Mouse (Mus musculus) stomach, embryonic 16.5 days (tissue): ENCODE measurements at regions not wholly inside any gene's neighbourhood (a gene's known extent, or its start where the extent isn't known, plus 50 kb on each side); places are given as distances from the start of the nearest gene placed in this dataset.

ENCODE experiments used
- ATAC-seq: fragments of 200-750 bp; cut with Nextera tagmentation; 2 replicates; pipeline ENCODE4 v1.8.0; 2017; ENCODE audit warnings: moderate number of reproducible peaks, moderate TSS enrichment; ENCODE audit not compliant: insufficient read depth, low FRiP score
- H3K27ac ChIP-seq: fragments of 300-500 bp; sonication (generic); 2 replicates; pipeline ENCODE4 v1.5.1; 2014; ENCODE audit warnings: low read length
- H3K27me3 ChIP-seq: fragments of 300-500 bp; sonication (generic); 2 replicates; pipeline ENCODE4 v1.6.1; 2014; ENCODE audit warnings: low read length, control low read depth, mixed read lengths; ENCODE audit not compliant: control insufficient read depth, insufficient read depth
- H3K36me3 ChIP-seq: fragments of 300-500 bp; sonication (generic); 2 replicates; pipeline ENCODE4 v1.6.1; 2014; ENCODE audit warnings: low read length; ENCODE audit not compliant: control insufficient read depth, insufficient read depth
- H3K4me1 ChIP-seq: fragments of 300-500 bp; sonication (generic); 2 replicates; pipeline ENCODE4 v1.6.1; 2014; ENCODE audit warnings: low read length, control low read depth, mixed read lengths; ENCODE audit not compliant: control insufficient read depth, insufficient read depth
- H3K4me2 ChIP-seq: fragments of 300-500 bp; sonication (generic); 2 replicates; pipeline ENCODE4 v1.6.1; 2014; ENCODE audit warnings: low read depth, low read length, mixed read lengths
- H3K4me3 ChIP-seq: fragments of 300-500 bp; sonication (generic); replicated peaks from 2 replicates; pipeline ENCODE4 v1.5.1; 2014; ENCODE audit warnings: mild to moderate bottlenecking, low read length
- H3K9ac ChIP-seq: fragments of 300-500 bp; sonication (generic); 2 replicates; pipeline ENCODE4 v1.6.1; 2014; ENCODE audit warnings: low read length
- H3K9me3 ChIP-seq: fragments of 300-500 bp; sonication (generic); replicated peaks from 2 replicates; pipeline ENCODE4 v1.6.1; 2016; ENCODE audit warnings: low read length, control low read depth; ENCODE audit not compliant: control insufficient read depth
- WGBS: fragments of 180-500 bp; shearing (Covaris S2); extraction: QIAGEN DNeasy Blood & Tissue Kit; methylation state at CpG from one replicate; pipeline ENCODE4 v1.1.7; 2014; 5-methylcytosine and 5-hydroxymethylcytosine counted together

DNA sequence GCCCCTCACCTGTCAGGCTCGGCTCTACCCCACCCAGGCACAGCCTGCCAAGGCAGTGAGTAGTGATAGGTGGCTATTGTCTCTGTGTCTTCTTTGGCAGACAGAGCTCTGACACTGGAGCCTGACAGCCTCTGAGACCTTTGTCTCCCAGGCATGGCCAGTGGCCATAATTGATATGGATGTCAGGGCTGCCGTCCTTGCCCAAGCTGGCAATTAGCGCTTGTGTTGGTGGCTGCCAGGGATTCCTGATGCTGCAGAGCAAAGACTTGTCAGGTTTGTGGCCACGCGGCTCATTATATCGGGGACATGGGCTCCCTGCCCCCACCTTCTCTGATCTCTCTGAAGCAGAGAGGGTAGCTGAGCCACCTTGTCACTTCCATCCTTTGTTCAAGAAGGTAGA, 64.1 kb upstream of the Zmiz1 start:
- Histone ChIP-seq H3K4me2 (no peak overlapping the region), H3K27me3 (no peaks in the 10 kb centered on the region), H3K9me3 (no peaks in the 10 kb centered on the region), H3K4me3 (no peak overlapping the region), H3K27ac (no peak overlapping the region), H3K36me3 (no peaks in the 10 kb centered on the region), H3K4me1 (peaks cover 17% of the 10 kb centered on the region), H3K9ac (no peak overlapping the region)
- ATAC-seq = no peak
- 79% methylated on average over 6 of the region's 6 CpGs for WGBS

DNA sequence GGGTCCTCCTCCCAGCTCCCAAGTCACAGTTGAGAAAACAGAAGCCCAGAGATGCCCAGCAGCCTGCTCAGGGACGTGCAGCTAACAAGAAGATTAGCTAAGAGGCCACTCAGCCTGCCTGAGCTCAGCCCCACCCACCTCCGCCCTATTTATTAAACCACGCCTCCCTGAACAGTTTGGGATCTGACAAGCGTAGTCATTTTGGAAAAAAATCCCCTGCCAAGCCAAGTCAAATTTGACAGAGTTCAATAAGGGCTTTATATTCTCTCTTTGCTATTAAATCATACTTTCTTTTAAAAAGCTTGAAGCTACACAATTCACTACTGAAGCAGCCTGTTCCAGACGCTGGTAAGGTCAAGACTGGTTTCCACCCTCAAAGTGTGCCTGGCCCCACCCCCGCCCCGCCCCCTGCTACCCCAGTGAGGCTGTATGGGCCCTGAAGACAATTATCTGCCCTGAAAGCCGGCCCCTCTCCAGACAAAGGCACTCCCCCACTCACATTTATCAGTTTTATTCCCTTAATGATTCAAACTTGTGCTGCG, 61.9 kb upstream of the Zmiz1 start:
- H3K36me3 ChIP-seq = no peaks in the 10 kb centered on the region
- H3K4me1 ChIP-seq = peaks cover 17% of the 10 kb centered on the region
- peak overlapping the region; percentile 35 for H3K4me2 ChIP-seq
- 3% methylated on average over 9 of the region's 9 CpGs for WGBS
- peak overlapping the region; percentile 14 for H3K4me3 ChIP-seq
- H3K27me3 ChIP-seq = no peaks in the 10 kb centered on the region
- ATAC-seq = peak; percentile 88
- H3K9ac ChIP-seq = 0 out of 2 replicates have a peak overlapping the region, but pooled peaks have one; percentile 5
- H3K27ac ChIP-seq = peak overlapping the region; percentile 58
- no peaks in the 10 kb centered on the region for H3K9me3 ChIP-seq

DNA sequence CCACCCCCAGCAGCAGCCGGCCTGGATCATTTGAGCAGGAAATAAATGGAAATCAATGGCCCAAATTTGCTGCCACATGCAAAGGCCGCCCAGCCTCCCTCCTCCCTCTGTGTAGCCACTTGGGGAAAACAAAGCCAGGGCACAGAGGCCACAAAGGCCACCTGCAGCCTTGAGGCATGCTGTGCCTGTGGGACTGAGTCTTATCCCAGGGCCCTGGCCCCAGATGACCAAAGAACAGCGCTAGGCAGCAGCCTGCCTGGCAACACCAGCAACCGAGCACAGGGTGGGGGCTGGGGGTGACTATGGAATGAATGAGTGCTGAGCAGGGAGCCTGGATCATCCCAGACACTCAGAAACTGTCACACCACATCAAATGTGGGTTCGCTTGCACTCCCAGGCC, 61.2 kb upstream of the Zmiz1 start:
- Histone ChIP-seq H3K9me3 (no peaks in the 10 kb centered on the region), H3K27me3 (no peaks in the 10 kb centered on the region), H3K4me1 (peaks cover 17% of the 10 kb centered on the region), H3K27ac (peak overlapping the region; percentile 58), H3K4me3 (no peak overlapping the region), H3K36me3 (no peaks in the 10 kb centered on the region), H3K4me2 (no peak overlapping the region), H3K9ac (peak overlapping the region; percentile 62; the same call in 1 of the 2 replicates)
- ATAC-seq = no peak
- WGBS = 44% methylated on average over 5 of the region's 5 CpGs

DNA sequence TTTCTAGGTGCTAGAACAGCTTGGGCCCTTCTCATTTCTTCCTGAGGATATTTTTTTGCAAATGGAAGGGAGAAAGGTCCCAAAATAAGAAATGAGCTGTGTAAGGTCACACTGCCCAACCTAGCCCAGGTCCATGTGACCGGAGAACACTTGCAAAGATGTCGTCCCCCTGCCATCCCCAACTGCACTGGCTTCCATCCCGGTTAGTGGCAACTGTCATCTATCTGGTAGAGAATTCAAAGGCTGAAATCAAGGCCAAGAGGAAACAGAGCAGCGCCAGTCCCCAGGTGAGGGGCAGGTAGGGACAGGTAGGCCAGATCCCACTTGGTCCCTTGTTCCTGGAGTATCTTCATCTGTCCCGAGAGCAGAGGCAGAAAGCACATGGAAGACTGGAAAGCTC, 60.2 kb upstream of the Zmiz1 start:
- no peak overlapping the region for H3K4me2 ChIP-seq
- no peak for ATAC-seq
- H3K9me3 ChIP-seq = no peaks in the 10 kb centered on the region
- no peaks in the 10 kb centered on the region for H3K36me3 ChIP-seq
- peaks cover 17% of the 10 kb centered on the region for H3K4me1 ChIP-seq
- no peaks in the 10 kb centered on the region for H3K27me3 ChIP-seq
- no peak overlapping the region for H3K9ac ChIP-seq
- no peak overlapping the region for H3K27ac ChIP-seq
- 87% methylated on average over 5 of the region's 5 CpGs for WGBS
- no peak overlapping the region for H3K4me3 ChIP-seq

GRCm38 (mm10) chr14:25399286-25399685, 59.7 kb upstream of the Zmiz1 start:
- Histone ChIP-seq H3K4me3 (no peak overlapping the region), H3K36me3 (no peaks in the 10 kb centered on the region), H3K4me2 (no peak overlapping the region), H3K27ac (no peak overlapping the region), H3K9ac (no peak overlapping the region), H3K27me3 (no peaks in the 10 kb centered on the region), H3K4me1 (peaks cover 17% of the 10 kb centered on the region), H3K9me3 (no peaks in the 10 kb centered on the region)
- ATAC-seq = no peak
- 40% methylated on average over 3 of the region's 3 CpGs for WGBS

DNA sequence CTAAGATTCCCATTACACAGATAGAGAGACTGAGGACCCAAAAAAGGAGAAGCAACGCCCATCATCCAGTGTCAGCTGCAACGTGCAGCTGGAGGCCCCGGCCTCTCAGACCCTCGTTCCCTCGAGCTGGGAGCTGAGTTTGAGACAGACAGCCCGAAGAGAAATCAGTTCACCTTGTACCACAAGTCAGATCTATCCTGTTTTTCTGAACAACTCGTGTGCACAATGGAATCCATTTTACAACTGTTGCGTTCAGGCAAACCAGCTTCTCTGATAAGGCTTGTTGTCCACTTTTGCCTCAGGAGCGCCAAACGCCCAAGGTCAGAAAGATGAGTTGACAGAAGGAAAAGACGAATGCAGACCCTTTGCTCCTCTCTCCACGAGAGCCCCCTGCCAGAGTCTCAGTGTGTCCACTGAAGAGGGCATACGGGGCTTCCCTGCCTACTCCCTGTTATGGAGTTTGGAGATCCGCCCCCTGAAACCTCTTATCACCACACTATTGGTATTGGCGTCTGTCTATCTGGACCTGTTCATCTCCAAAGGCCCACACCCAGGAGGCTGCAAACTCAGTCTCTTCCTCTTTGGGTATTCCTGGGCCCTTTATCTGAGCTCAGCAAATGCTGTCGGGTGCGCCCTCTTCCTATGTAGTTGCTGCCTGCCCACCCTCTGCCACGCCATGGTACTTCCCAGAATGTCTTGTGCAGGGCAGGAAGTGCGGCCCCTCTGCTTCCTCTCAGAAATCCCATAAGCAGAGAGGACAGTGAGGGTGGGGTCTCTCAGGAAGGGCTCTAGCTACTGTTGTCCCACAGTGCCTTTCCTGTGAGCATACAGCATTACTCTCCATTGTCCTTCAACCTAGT, 57.7 kb upstream of the Zmiz1 start:
- Histone ChIP-seq H3K36me3 (no peaks in the 10 kb centered on the region), H3K4me1 (peaks cover 21% of the 10 kb centered on the region), H3K9ac (no peak overlapping the region), H3K9me3 (no peaks in the 10 kb centered on the region), H3K27ac (0 out of 2 replicates have a peak overlapping the region, but pooled peaks have one; percentile 11), H3K4me2 (0 out of 2 replicates have a peak overlapping the region, but pooled peaks have one; percentile 2), H3K4me3 (no peak overlapping the region), H3K27me3 (no peaks in the 10 kb centered on the region)
- WGBS = 75% methylated on average over 19 of the region's 19 CpGs
- no peak; the same call in 1 of the 2 replicates for ATAC-seq

DNA sequence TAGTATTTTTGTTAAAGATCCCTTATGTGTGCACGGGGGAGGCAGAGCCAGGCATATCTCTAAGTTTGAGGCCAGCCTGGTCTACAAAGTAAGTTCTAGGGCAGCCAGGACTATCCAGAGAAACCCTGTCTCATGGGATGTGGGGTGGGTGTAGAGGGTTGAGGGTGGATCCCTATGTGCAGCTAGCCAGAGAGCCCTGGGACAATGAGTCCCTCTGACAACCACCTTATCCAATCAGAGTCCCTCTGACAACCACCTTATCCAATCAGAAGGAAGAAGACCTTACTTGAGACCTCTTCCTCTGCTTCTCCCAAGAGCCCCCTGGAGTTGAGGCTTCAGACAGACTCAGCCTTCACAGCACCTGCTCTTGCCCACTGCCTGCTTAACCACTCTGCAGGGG, 56.6 kb upstream of the Zmiz1 start:
- ATAC-seq = no peak
- H3K36me3 ChIP-seq = no peaks in the 10 kb centered on the region
- H3K9me3 ChIP-seq = no peaks in the 10 kb centered on the region
- 70% methylated on average over 1 of the region's 1 CpGs for WGBS
- H3K4me1 ChIP-seq = peaks cover 11% of the 10 kb centered on the region
- no peaks in the 10 kb centered on the region for H3K27me3 ChIP-seq
- H3K4me2 ChIP-seq = no peak overlapping the region
- H3K27ac ChIP-seq = no peak overlapping the region
- no peak overlapping the region for H3K4me3 ChIP-seq
- no peak overlapping the region for H3K9ac ChIP-seq

DNA sequence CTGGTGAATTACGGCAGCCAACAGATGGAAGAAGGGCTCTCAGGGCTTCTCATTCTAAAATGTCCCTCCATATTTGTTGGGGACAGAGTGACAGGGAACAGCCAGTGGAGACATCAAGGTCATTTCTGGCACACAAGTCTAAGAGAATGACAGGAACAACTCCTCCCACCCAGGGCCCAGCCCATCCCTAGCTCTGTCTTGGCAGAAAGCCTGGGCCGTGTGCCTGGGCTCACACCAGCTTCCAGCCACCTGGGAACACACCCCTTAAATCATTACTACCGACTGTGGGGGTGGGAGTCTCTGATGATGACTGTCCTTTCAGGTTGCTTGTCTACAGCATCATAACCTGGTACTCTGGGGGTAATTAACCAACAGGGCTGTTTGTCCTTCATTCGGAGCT, 53.8 kb upstream of the Zmiz1 start:
- no peak overlapping the region for H3K4me3 ChIP-seq
- no peak overlapping the region for H3K27ac ChIP-seq
- no peak overlapping the region for H3K9ac ChIP-seq
- no peak overlapping the region for H3K4me2 ChIP-seq
- 47% methylated on average over 4 of the region's 4 CpGs for WGBS
- H3K36me3 ChIP-seq = no peaks in the 10 kb centered on the region
- no peaks in the 10 kb centered on the region for H3K9me3 ChIP-seq
- no peaks in the 10 kb centered on the region for H3K27me3 ChIP-seq
- peaks cover 6% of the 10 kb centered on the region; the same call in 1 of the 2 replicates for H3K4me1 ChIP-seq
- ATAC-seq = peak; percentile 71; the same call in 1 of the 2 replicates

DNA sequence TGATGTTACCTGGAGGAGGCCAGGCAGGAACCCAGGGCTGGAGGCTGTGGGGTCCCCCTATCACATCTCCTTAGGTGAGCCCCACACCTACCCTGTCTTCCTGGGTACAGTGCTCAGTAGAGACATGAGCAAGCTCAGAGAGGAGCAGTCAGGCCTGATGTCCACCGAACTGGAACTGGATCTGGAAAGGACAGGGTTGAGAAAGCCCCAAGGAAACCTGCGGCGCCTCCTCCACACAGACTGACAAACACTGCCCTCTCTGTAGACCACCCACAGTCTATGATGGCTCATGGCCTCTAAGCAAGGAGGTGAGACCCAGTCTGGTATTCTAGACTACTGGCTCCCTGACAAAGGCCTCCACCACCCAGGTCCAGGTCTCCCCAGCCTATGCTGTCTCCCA, 52.9 kb upstream of the Zmiz1 start:
- peaks cover 6% of the 10 kb centered on the region; the same call in 1 of the 2 replicates for H3K4me1 ChIP-seq
- H3K27ac ChIP-seq = no peak overlapping the region
- no peak overlapping the region for H3K4me3 ChIP-seq
- no peaks in the 10 kb centered on the region for H3K27me3 ChIP-seq
- no peak for ATAC-seq
- H3K9ac ChIP-seq = no peak overlapping the region
- WGBS = 74% methylated on average over 3 of the region's 3 CpGs
- no peak overlapping the region for H3K4me2 ChIP-seq
- H3K36me3 ChIP-seq = no peaks in the 10 kb centered on the region
- H3K9me3 ChIP-seq = no peaks in the 10 kb centered on the region
